Mouse (Mus musculus) adrenal gland, postnatal 36 days (tissue): ENCODE data around the gene Ndufs5. TPM values are rescaled to one million over a fixed set of nuclear protein-coding genes. Genes with fewer than 3 reads are reported as not detected.

Experiments used
- DNase-seq, 2 experiments: peaks; one replicate each; pipeline ENCODE4 v3.0.0; 2021; ENCODE audit warnings: mixed read lengths in 1 of 2
- long read RNA-seq, 2 experiments: library from polyadenylated mRNA; stranded (forward); transcript quantifications; one replicate each; pipeline ENCODE4 v2.0.0; 2021; ENCODE audit warnings: borderline sequencing depth in 2 of 2
- total RNA-seq, 2 experiments: library from RNA; stranded (reverse); gene quantifications; 2 replicates each; pipeline ENCODE4 v1.2.3; 2021

Gene Ndufs5
- 100 to 1,000 TPM; 236 to 258 TPM for total RNA-seq
- long read RNA-seq, experiment 1, transcript Ndufs5-201 (3 exons, 525 nt): major isoform, 158 of 182 reads
- long read RNA-seq, experiment 1, partial matches to known transcripts: 0 of 182 reads
- long read RNA-seq, experiment 1, other reads (novel, unspliced or antisense): 22 of 182 reads
- long read RNA-seq, experiment 2, transcript Ndufs5-201 (3 exons, 525 nt): major isoform, 90 of 94 reads
- long read RNA-seq, experiment 2, partial matches to known transcripts: 0 of 94 reads
- long read RNA-seq, experiment 2, other reads (novel, unspliced or antisense): 2 of 94 reads

GRCm38 (mm10) chr4:123717574-123718433, at the start of gene Ndufs5:
TSS of gene Ndufs5 (minus strand) at chr4:123718202.
- peak; percentile 97 to 98 for DNase-seq

GRCm38 (mm10) chr4:123765071-123765470, 47.1 kb upstream of the Ndufs5 start:
- DNase-seq: no peak

GRCm38 (mm10) chr4:123758306-123758705, 40.3 kb upstream of the Ndufs5 start:
- peak in 1 of 2 experiments; percentile 55 for DNase-seq

- peak in 1 of 2 experiments; percentile 22 for DNase-seq
These were observed 32.8 kb upstream of the Ndufs5 start for GRCm38 (mm10) chr4:123750707-123751312.

GRCm38 (mm10) chr4:123750152-123750651, 32.2 kb upstream of the Ndufs5 start, which contains the start of gene Akirin1:
TSS of gene Akirin1 (minus strand) at chr4:123750345.
- peak; percentile 99 to 100 for DNase-seq

- peak in 1 of 2 experiments; percentile 57 for DNase-seq
These were observed 31.6 kb upstream of the Ndufs5 start for GRCm38 (mm10) chr4:123749484-123750130.

GRCm38 (mm10) chr4:123748726-123749415, 30.9 kb upstream of the Ndufs5 start:
- DNase-seq: no peak

GRCm38 (mm10) chr4:123745221-123745775, 27.3 kb upstream of the Ndufs5 start:
- peak; percentile 31 to 37 for DNase-seq

- no peak for DNase-seq
These were observed 24.9 kb upstream of the Ndufs5 start for GRCm38 (mm10) chr4:123742891-123743290.

- no peak for DNase-seq
These were observed 20.7 kb upstream of the Ndufs5 start for GRCm38 (mm10) chr4:123738708-123739107.

- DNase-seq: no peak
These were observed 15.5 kb upstream of the Ndufs5 start for GRCm38 (mm10) chr4:123733532-123733931.

- DNase-seq: no peak
These were observed 14.9 kb upstream of the Ndufs5 start for GRCm38 (mm10) chr4:123732921-123733320.

GRCm38 (mm10) chr4:123732163-123732910, 14.3 kb upstream of the Ndufs5 start:
- no peak for DNase-seq

GRCm38 (mm10) chr4:123721761-123722160, 3.8 kb upstream of the Ndufs5 start:
- no peak for DNase-seq

GRCm38 (mm10) chr4:123718434-123718780, 405 bp upstream of the Ndufs5 start:
- DNase-seq: no peak

GRCm38 (mm10) chr4:123712431-123712830, 5.6 kb downstream of the Ndufs5 start:
- peak in 1 of 2 experiments; percentile 21 for DNase-seq

GRCm38 (mm10) chr4:123707340-123707739, 10.7 kb downstream of the Ndufs5 start:
- no peak for DNase-seq

GRCm38 (mm10) chr4:123705340-123705739, 12.7 kb downstream of the Ndufs5 start:
- no peak for DNase-seq

- DNase-seq: no peak
These were observed 24.6 kb downstream of the Ndufs5 start for GRCm38 (mm10) chr4:123693384-123693783.

- DNase-seq: no peak
These were observed 25.9 kb downstream of the Ndufs5 start for GRCm38 (mm10) chr4:123692071-123692470.
